Mouse (Mus musculus) left cerebral cortex, adult 2 months (tissue): ENCODE measurements around the gene Fgfr2. TPM values are rescaled to one million over a fixed set of nuclear protein-coding genes. Genes with fewer than 3 reads are reported as not detected.

Experiments
- DNase-seq, 2 experiments: peaks; one replicate each; pipeline ENCODE4 v3.0.0; 2021 to 2022; ENCODE audit warnings: low spot score in 2 of 2, mixed read lengths in 1 of 2; ENCODE audit errors: extremely low spot score in 1 of 2
- H3K27ac ChIP-seq: fragments of 200-600 bp; 2 replicates; pipeline ENCODE4 v1.8.1; 2022
- H3K4me3 ChIP-seq: fragments of 200-600 bp; 2 replicates; pipeline ENCODE4 v1.8.1; 2022
- CTCF ChIP-seq: fragments of 200-600 bp; IDR thresholded peaks from 2 replicates; pipeline ENCODE4 v1.8.1; 2022; ENCODE audit warnings: antibody characterized with exemption, mild to moderate bottlenecking, moderate library complexity
- intact Hi-C: fragments of 180-260 bp; cut with DNase I; formaldehyde crosslinking; loops from one replicate; pipeline ENCODE4 v1.15.1; 2025
- total RNA-seq, 2 experiments: library from RNA; stranded (reverse); gene quantifications; 2 replicates each; pipeline ENCODE4 v1.2.3; 2021

Fgfr2 gene
- total RNA-seq, 2 experiments from 2014 or later, result 47.3 to 47.4 TPM

DNA sequence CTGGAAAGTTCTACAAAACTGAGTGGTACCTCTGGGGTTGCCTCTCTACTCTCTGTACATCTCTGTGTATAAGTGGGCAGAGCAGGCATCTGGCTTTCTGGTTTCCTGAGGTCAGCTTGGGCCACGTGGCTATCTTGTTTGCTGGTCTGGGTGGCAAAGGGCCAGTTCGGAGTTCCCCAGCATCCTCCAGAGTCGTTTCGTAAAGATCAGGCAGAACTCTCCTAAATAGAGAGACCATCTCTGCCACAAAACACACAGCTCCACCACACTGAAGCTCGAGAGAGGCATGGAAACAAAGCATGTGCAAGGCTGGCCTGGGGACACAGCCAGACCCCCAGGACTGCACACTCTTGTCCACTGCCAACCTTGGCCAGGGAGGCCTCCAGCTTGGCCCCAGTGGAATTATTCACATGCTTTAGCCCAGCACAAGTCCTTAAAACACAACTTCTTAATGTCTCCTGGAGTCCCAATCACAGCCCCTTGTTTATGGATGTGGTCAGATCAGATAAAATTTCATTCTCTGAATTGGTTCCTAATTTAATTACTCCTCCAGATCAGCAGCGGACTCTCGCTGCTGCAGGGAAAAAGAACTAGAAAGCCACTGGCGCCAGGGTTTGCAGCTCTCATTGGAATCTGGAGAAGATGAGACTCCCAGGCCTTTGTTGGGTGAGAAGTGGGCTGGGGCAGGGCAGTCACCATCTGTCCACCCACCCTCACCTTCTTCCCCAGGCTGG is 820.5 kb downstream of the Fgfr2 start:
- TF ChIP-seq CTCF, result no peak
- intact Hi-C loops, result no loop called here
- no peak for DNase-seq
- no peak overlapping the region; the same call in 1 of the 2 replicates for H3K27ac ChIP-seq
- H3K4me3 ChIP-seq, result no peak overlapping the region

DNA sequence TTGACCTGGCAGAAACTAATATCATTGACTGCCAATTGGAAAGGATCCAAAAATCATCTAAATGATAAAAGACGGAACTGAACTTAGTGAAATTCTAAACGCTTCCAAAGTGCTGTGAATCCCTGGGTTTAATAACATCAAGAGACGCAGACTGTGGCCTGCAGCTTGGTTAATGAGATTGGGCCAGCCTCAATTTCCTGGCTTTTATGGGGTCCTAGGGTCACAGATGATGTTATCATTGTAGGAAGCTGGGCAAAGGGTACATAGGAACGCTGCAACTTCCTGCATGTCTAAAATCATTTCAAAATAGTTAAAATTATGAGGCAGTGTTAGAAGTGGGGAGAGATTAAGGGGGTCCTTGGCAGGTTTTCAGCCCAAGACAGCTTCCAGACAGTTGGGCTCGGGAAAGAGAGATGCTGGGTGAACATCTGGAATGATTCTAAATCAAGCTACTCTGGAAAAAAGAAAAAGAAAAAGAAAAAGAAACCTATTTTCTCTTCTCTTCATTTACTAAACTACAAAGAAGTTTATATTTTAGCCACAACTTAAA is 823.4 kb downstream of the Fgfr2 start:
- Histone ChIP-seq H3K27ac (no peak overlapping the region), H3K4me3 (no peak overlapping the region)
- no peak for DNase-seq
- no peak for TF ChIP-seq CTCF
- intact Hi-C loops, result no loop called here

GRCm38 (mm10) chr7:132298412-132298990 is 824.6 kb downstream of the Fgfr2 start:
- no peak overlapping the region for H3K27ac ChIP-seq
- no peak overlapping the region for H3K4me3 ChIP-seq
- intact Hi-C loops, result no loop called here
- TF ChIP-seq CTCF, result no peak
- no peak for DNase-seq

- intact Hi-C loops, result no loop called here
- no peak for DNase-seq
- Histone ChIP-seq H3K27ac (no peak overlapping the region), H3K4me3 (no peak overlapping the region)
- no peak for TF ChIP-seq CTCF
Observed at GRCm38 (mm10) chr7:132296661-132297443, 826.3 kb downstream of the Fgfr2 start.

DNA sequence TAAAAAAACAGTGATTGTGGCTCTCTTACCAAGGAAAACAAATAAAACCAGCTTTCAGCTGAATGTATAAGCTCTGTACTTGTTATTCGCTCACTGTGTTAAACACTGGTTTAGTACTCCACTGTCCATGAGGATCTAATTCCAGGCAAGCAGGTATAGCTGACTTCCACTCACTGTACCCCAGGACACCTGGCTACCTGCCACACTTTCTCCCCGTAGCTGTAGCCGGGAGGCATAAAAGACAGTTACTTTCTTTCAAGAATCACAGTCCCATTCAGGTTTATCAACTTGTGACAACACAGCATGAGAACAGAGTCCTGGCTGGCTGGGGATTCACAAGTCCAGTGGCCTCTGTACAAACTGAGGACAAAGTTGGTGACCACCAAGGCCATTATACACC is 827.0 kb downstream of the Fgfr2 start:
- no peak overlapping the region for H3K4me3 ChIP-seq
- DNase-seq, result no peak
- no peak overlapping the region for H3K27ac ChIP-seq
- intact Hi-C loops, result no loop called here
- TF ChIP-seq CTCF, result no peak

- TF ChIP-seq CTCF, result no peak
Observed at GRCm38 (mm10) chr7:132287340-132287664, 835.8 kb downstream of the Fgfr2 start.

DNA sequence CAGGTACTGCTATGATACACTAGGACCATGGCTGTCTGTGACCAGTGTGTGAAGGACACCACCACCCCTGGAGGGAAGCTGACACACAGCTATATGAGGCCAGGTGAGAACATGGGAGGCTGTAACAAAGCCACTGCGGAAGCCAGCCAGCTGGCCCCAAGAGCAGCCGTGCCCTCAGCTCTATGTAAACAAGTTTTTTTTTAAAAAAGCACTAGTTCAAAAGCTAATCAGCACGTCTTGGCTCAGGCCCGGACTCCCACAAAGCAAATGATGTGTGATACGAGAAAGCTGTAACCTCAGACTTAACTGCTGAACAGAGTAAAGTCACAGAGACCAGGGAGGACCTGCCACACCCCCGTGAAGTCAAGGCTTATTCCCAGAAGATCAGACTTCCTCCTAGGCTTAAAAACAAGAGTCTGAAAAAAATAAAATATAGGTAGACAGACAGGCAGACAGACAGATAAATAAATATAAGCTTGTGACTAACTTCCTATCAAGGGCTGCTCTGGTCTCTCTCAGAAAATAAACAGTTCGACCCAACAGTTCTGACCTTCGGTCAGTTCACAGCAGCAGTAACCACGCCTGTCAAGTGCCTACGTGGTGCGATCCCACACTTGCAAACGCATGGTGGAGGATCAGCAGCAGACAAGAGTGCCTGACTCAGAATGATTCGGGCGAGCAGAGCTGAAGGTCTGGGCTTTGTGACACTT is 836.4 kb downstream of the Fgfr2 start:
- intact Hi-C loops, result no loop called here
- Histone ChIP-seq H3K4me3 (no peak overlapping the region), H3K27ac (0 out of 2 replicates have a peak overlapping the region, but pooled peaks have one; percentile 40)
- TF ChIP-seq CTCF, result no peak
- DNase-seq, result no peak

More at GRCm38 (mm10) chr7:132287340-132287664, 835.8 kb downstream of the Fgfr2 start:
- DNase-seq, result no peak
- intact Hi-C loops, result no loop called here
- H3K4me3 ChIP-seq, result no peak overlapping the region
- peak overlapping the region; percentile 40; the same call in 1 of the 2 replicates for H3K27ac ChIP-seq

DNA sequence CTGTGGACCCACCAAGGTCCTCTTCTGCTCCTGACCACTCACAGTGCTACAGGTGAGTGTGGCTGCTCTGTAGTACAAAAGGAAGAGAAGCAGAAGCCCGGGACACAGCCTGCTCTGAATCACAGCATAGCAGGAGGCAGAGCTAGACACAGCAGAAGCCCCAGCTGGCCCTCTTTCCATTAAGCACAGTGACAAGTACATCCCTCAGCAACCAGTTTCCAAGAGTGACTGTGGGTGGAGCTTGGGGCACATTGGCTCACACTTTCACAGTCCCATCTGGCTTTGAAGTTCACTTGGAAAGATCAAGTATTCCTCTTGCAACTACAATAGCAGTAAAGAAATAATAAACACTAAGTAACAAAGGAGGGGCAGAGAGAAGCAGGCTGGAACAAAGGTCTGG is 838.4 kb downstream of the Fgfr2 start:
- no peak for DNase-seq
- Histone ChIP-seq H3K27ac (no peak overlapping the region), H3K4me3 (no peak overlapping the region)
- TF ChIP-seq CTCF, result no peak
- intact Hi-C loops, result no loop called here

- Histone ChIP-seq H3K4me3 (no peak overlapping the region), H3K27ac (peak overlapping the region; percentile 50; the same call in 1 of the 2 replicates)
- no peak for TF ChIP-seq CTCF
- intact Hi-C loops, result no loop called here
- DNase-seq, result no peak
Observed at GRCm38 (mm10) chr7:132284048-132284737, 839.0 kb downstream of the Fgfr2 start.

DNA sequence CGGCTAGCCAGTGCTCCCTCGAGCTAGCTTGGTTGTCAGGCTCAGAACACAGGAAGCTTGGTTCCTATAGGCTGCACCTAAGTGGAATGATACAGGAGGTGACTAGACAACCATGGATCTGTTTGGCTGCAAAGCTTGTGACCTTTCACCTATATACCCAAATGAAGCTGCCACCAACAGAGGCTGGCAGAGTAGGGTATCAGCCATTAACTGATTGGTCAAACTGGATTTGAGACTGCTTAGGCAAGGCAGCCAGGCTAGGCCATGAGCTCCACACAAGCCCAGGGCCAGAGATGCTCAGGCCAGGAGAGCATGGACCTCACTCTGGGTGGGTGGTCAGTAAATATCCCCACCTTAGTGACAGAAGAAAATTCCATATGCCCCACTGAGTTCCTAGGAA is 840.6 kb downstream of the Fgfr2 start:
- Histone ChIP-seq H3K27ac (no peak overlapping the region), H3K4me3 (no peak overlapping the region)
- no peak for DNase-seq
- no peak for TF ChIP-seq CTCF
- intact Hi-C loops, result no loop called here

- intact Hi-C loops, result no loop called here
- no peak overlapping the region for H3K27ac ChIP-seq
Observed at GRCm38 (mm10) chr7:132282161-132282560, 841.0 kb downstream of the Fgfr2 start.

More at GRCm38 (mm10) chr7:132282161-132282560, 841.0 kb downstream of the Fgfr2 start:
- no peak overlapping the region for H3K4me3 ChIP-seq
- DNase-seq, result no peak
- no peak for TF ChIP-seq CTCF
